Mouse (Mus musculus): ENCODE measurements around the gene Dcbld1.
"Not testable (repeated sequence)": the region's sequence is repeated elsewhere in the genome, so short reads cannot be mapped to it uniquely, and the experiment has no call there.

The Dcbld1 gene

DNA sequence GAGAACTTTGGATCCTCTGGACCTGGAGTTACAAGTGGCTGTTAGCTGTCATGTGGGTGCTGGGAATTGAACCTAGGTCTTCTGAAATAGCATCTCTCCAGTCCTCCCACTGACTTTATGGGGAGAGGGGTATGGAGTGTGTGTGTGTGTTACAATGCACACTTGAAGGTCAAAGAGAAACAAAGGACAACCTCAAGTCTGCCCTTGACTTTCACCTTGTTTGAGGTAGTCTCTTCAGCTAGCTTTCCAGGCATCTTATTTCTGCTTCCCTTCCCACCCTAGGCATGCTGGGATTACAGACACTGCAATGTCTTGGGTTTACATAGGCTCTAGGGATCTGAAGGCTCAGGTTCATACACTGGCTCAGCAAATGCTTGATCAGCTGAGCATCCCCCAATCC lies 68.9 kb downstream of the Dcbld1 start:
- DNase-seq (ENCODE audit: low read depth, low spot score) = no peak

- no peak for DNase-seq (ENCODE audit: low read depth, low spot score)
Measured at GRCm38 (mm10) chr10:52304574-52304973, 71.2 kb downstream of the Dcbld1 start.

DNA sequence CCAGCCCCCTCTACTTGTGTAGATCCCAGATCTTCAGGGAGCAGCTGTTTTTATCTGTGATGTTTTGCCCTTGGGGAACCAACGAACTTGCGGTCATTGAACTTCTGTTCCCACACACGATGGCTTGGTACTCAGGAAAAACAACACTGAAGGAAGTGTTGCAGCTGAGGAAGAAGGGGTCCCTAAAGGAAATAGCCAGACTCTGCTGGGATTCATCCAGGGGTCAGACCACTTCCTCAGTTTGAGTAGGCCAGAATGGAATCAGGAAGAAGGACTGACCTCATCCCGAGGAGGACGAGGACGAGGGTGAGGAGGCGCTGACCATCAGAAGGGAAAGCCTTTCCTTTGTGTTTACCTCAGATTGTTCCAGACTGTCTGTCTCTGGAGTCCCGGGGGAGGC lies 75.8 kb downstream of the Dcbld1 start:
- DNase-seq (ENCODE audit: low read depth, low spot score) = no peak

GRCm38 (mm10) chr10:52319506-52320286 lies 86.3 kb downstream of the Dcbld1 start:
- no peak for DNase-seq (ENCODE audit: low read depth, low spot score)

DNA sequence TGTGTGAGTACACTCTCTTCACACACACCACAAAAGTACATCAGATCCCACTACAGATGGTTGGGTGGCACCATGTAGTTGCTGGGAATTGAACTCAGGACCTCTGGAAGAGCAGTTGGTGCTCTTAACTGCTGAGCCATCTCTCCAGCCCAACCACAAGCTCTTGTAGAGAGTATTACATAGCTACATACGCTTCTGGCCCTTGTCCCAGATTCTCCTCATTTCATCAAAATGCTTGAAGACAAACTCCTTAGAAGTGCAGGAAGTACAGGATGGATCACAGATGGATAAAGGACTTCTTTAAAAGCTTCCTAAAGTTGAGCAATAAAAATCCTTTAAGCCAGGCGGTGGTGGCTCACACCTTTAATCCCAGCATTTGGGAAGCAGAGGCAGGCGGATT lies 88.5 kb downstream of the Dcbld1 start:
- DNase-seq (ENCODE audit: low read depth, low spot score) = no peak

GRCm38 (mm10) chr10:52331007-52331406 lies 97.6 kb downstream of the Dcbld1 start:
- peak; percentile 14 for DNase-seq (ENCODE audit: low read depth, low spot score)

GRCm38 (mm10) chr10:52343324-52343723 lies 109.9 kb downstream of the Dcbld1 start:
- not testable (repeated sequence) for DNase-seq (ENCODE audit: low read depth, low spot score)

DNA sequence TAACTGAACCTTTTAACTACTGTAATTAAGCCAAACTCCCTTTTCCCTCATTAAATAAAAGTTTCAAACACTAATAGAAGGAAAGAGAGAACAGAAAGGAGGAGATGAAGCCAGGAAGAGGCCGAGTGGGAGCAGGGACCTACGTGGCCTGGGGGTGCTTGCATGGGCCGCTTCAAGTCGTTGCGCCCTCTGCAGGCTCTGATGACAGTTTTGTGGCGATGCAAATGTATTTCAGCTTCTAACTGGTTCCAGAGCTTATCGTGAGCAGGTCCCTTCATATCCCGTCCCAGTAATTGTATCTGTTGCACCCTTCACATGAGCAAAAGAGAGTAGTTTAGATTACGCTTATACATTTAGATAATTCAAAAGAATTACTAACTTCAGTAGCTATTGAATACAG lies 119.8 kb downstream of the Dcbld1 start:
- DNase-seq (ENCODE audit: low read depth, low spot score) = no peak

DNA sequence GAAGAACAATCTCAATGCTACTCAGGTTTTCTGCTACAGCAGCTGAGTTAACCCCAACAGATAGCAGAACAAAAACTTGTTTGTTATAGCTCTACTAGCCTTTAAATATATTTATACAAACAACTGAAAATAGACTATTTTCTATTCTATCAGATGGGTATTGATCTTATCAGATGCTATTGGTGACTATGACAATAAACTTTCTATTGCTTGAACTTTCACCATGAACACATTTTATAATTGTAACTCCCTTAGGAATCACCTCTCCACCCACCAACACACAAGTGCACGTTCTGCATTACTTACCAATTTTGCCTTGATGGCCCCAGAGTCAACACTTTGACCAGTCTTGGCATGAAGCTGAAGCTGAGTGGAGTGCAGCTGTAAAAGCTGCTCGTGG lies 125.0 kb downstream of the Dcbld1 start, which contains the start of gene Gm26741:
Gene Gm26741 (plus strand): TSS at position 301 of the 400 bp plus-strand sequence.
- DNase-seq (ENCODE audit: low read depth, low spot score) = no peak

DNA sequence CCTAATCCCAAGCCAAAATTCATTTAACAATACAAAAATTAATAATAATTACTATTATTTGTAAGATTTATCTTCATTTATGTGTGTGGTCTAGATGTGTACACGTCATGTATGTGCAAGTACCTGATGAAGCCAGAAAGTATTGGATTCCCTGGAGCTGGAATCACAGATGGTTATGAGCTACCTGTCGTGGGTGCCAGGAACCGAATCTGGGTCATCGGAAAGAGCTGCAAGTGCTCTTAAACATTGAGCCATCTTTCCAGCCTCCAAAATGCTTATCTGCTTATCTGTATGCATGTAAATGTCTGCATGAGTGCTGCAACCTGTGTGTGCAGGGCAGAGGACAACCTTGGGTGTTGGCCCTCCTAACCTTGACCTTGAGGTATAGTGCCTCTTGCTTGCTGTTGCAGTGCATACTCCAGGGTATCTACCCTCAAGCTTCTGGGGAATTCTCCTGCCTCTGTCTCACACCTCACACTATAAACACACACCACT lies 126.9 kb downstream of the Dcbld1 start:
- DNase-seq (ENCODE audit: low read depth, low spot score) = no peak

GRCm38 (mm10) chr10:52360862-52361609 lies 127.6 kb downstream of the Dcbld1 start:
- DNase-seq (ENCODE audit: low read depth, low spot score) = no peak

DNA sequence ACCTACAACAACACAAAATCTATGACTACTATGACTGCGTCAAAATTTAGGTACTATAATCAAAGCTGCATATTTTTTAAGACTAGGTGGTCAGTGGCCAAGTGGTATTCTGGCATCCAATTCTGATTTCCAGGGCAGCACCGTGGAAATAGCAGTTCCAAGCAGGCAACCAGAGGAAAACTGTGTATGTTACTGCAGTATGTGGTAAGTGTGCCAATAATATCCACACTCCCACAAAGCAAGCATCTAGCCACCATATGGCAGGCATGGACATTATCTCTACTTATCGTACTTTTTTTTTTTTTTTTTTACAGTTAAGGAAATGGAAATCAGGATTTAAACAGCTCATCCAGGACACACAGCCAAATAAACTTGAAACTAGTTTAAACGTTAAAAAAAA lies 135.0 kb downstream of the Dcbld1 start:
- no peak for DNase-seq (ENCODE audit: low read depth, low spot score)

All from brain, embryonic 18.5 days (tissue).